Mouse (Mus musculus) brain, embryonic 14.5 days (tissue): ENCODE measurements around the gene Asb5. TPM values are rescaled to one million over a fixed set of nuclear protein-coding genes. Genes with fewer than 3 reads are reported as not detected.

ENCODE experiments used
- DNase-seq: peaks from one replicate; pipeline ENCODE4 v3.0.0-alpha.2; 2011; ENCODE audit warnings: low read depth
- CTCF ChIP-seq: fragments of 200-500 bp; IDR thresholded peaks from 2 replicates; pipeline ENCODE4 v1.5.1; 2012; ENCODE audit warnings: inconsistent platforms, mild to moderate bottlenecking, moderate library complexity, borderline replicate concordance; ENCODE audit not compliant: insufficient read depth, insufficient read length; ENCODE audit errors: extremely low read depth
- POLR2A ChIP-seq: fragments of 200-500 bp; IDR thresholded peaks from 2 replicates; pipeline ENCODE4 v1.6.1; 2012; ENCODE audit warnings: mild to moderate bottlenecking, inconsistent platforms, borderline replicate concordance; ENCODE audit not compliant: poor library complexity, insufficient read depth, insufficient read length, severe bottlenecking; ENCODE audit errors: extremely low read depth
- polyA plus RNA-seq: library from polyadenylated mRNA; depleted of rRNA; stranded (reverse); fragments of >200 nt; gene quantifications from 2 replicates; pipeline ENCODE4 v1.2.3, GENCODE M21; 2012

Asb5 gene
- polyA plus RNA-seq, 1 experiment: 1.6 TPM

- TF ChIP-seq CTCF: no peak
- DNase-seq: no peak
Observed at GRCm38 (mm10) chr8:54565181-54565580, 35.8 kb downstream of the Asb5 start.

DNA sequence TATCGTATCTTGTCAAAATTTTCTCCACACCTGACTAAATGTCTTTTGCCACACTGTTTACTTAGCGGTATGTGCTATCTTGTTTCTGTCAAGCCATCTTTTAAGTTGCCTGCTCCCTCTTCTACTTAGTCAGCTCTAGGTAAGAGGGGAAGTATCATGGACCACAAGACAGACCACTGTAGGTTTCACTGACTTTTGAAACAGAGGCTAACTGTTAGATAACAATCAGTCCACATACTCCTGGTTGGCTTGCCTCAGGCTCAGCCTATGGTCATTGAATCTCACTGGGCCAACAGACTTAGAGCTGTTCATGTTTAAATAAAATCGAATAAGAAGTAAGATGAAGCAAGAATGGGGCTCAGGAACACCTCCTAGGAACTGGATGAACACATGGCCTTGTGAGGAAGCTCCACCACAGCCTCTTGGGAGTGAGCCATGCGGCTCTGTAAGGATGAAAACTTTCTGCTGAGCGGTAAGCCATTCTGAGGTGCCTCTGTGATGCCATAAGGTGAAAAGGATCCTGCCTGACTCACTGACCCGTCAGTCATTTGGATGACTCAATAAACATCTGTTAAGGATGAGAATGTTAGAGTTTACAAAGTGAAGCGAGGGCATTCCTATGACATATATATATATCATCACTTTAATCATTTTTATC lies 36.4 kb downstream of the Asb5 start:
- no peak for DNase-seq
- TF ChIP-seq CTCF (no peak), POLR2A (no peak)

DNA sequence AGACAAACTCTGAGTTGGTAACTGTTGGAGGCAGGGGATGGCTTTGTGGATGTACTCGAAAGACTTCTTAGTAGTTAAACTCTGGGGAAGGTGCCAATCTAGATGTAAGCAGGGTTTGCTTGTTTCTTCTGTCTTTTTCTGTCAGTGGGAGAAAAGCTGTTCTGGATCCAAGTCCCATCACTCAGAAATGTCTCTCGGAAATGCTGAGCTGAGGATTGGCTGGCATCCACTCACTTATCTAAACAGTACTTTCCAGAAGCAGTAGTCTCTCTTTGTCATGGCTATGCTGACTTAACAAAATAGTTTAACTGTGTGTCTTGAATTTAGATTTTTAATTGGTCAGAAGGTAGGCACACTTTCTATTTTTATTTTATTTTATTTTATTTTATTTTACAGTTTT lies 37.8 kb downstream of the Asb5 start:
- DNase-seq: peak; percentile 48

DNA sequence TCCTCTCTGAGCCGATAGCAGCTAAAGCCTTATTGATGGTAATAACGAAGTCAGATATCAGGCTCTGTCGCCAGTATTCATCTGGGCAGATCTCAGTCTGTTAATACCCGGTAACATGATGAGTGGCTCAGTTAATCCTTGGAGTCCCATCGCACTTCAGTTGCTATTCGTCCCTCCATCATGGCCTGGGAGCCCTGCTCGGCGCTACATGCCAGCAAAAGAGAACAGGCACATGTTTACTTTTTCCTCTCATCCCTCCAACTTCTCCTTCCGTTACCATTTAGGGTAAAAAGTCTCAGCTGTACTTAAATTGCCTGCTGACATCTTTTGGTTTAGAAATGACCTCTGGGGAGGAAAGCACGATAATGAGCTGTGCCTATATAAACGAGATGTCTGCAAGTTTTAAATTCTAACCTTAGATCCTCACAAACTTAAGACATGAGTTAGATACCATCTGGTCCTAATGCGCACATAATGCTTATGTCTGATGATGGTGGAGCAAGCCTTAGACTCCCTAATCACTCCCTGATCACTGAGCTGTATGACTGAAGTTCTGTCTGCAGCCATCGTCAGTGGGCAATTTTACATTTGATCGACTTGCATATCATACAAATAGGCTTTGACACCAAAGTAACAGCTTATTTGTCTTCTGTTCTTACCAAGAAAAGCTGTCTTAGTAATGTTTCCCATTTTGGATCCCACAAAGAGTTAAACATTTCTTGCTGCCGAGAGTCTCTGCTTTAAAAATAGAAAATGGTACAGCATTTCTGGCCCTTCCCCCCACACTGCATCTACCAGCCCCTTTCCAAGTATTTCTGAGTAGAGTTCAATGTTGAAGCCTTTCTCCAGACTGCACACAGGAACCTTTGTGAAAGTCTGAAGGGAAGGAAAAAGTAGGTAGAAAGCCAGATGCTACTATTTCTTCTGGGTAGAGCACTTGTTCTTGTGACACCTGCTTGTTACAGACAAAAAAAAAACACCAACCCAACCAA lies 41.5 kb downstream of the Asb5 start:
- no peak for DNase-seq
- TF ChIP-seq CTCF (no peak), POLR2A (no peak)

More for the DNA sequence above, 37.8 kb downstream of the Asb5 start:
- no peak for TF ChIP-seq POLR2A
- TF ChIP-seq CTCF: no peak

DNA sequence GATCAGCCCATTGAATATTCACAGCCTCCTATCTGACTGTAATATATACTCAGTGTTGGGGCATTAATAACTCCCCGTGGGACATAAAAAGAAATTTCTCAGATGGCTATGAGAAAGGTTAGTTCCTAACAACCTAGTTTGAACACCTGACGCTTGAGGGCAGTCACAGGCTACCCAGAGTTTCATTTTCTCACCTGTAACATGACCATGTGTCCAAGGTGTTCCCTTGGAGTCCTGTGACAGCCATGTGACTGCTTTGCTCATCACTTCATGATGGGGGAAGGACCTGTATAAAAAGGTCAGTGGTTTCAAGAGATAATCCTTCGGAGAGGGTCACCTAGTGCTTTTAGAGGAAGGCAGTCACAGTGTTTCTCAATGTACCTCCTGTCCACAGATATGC lies 52.1 kb downstream of the Asb5 start:
- DNase-seq: no peak
- TF ChIP-seq POLR2A (no peak), CTCF (no peak)

- TF ChIP-seq POLR2A (no peak), CTCF (no peak)
- DNase-seq: no peak
Observed at GRCm38 (mm10) chr8:54582886-54583285, 53.5 kb downstream of the Asb5 start.

GRCm38 (mm10) chr8:54594634-54595033 lies 65.3 kb downstream of the Asb5 start:
- no peak for TF ChIP-seq CTCF
- TF ChIP-seq POLR2A: no peak
- DNase-seq: peak; percentile 73

GRCm38 (mm10) chr8:54596051-54596450 lies 66.7 kb downstream of the Asb5 start:
- TF ChIP-seq CTCF (no peak), POLR2A (no peak)
- DNase-seq: peak; percentile 53

DNA sequence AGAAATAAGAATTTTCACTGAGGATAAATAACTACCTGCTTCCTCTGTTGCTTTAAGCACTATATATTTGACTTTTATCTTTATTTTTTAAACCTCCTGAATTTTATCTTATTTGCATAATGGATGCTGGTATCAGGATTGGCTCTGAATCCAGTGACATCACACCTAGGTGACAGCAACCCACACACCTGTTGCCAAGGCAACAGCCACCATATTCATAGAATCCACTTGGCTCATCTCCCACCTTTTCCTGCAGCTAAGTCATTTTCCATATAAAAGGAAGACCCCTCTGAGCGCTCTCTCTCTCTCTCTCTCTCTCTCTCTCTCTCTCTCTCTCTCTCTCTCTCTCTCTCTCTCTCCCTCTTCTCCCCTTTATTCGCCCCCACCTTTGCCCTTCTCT lies 67.6 kb downstream of the Asb5 start:
- no peak for TF ChIP-seq CTCF
- no peak for TF ChIP-seq POLR2A
- peak; percentile 39 for DNase-seq

- TF ChIP-seq POLR2A (no peak), CTCF (no peak)
- DNase-seq: no peak
Observed at GRCm38 (mm10) chr8:54597386-54597785, 68.0 kb downstream of the Asb5 start.

DNA sequence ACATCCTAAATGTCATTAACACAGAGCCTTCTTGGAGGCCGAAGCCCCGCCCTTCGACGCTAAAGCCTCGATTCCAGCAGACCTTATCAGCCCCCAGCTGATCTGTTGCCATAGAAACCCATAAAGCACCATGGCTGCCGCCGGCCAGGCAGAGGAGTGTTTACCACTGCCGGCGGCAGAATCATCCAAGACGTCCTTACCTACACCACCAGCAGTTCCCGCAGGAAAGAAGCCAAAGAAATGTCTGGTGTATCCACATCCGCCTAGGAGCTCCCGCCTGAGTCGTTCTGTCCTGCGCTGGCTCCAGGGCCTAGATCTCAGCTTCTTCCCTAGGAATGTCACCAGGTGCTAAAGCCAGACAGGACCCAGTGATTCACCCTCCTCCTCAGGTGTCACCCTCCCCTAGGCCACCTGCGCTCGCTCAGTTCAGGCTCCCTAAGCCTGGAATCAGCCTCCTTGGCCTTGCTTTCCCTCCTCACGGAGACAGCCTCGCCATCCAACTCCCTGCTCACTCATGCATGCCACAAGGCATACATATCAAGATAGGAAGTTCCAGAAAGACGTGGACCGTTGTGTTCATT lies 71.4 kb downstream of the Asb5 start, which contains the start of gene Spata4:
Gene Spata4 (plus strand): TSS at position 111 of the 581 bp plus-strand sequence.
- peak; percentile 89 for DNase-seq
- TF ChIP-seq CTCF (no peak), POLR2A (no peak)
